ENCODE assay signal across 15 mouse cellular contexts in genomic region chr2:165860962-165861682, GRCm38 (mm10). TPM values are rescaled to one million over a fixed set of nuclear protein-coding genes. Genes with fewer than 3 reads are reported as not detected.
DNase-seq lines count a peak whose midpoint lies in the region; ATAC-seq lines count a peak whose summit lies in the region.
"Had no signal": no experiment of that assay in that cellular context is flagged by ENCODE, and none has a peak within 500 bp of the region (broad histone marks: within the 10 kb centered on the region; RNA-seq: fewer than 3 reads in every experiment).

No protein-coding gene starts in this region.

- no peaks in the 10 kb centered on the region for H3K9me3 ChIP-seq in forebrain, embryonic 12.5 days
- no peaks in the 10 kb centered on the region for H3K9me3 ChIP-seq in forebrain, embryonic 15.5 days
- no peaks in the 10 kb centered on the region for H3K9me3 ChIP-seq in midbrain, embryonic 14.5 days (ENCODE audit: control insufficient read depth, low read length)
- no peaks in the 10 kb centered on the region for H3K9me3 ChIP-seq in midbrain, embryonic 10.5 days (replicated peaks)
- H3K9me3 ChIP-seq in hindbrain, embryonic 12.5 days (replicated peaks) = no peaks in the 10 kb centered on the region
- H3K9me3 ChIP-seq in stomach, embryonic 16.5 days (replicated peaks; ENCODE audit: control insufficient read depth, low read length) = no peaks in the 10 kb centered on the region

- no peak overlapping the region for H3K4me2 ChIP-seq in forebrain, embryonic 12.5 days
- no peak overlapping the region for H3K4me2 ChIP-seq in forebrain, embryonic 15.5 days (replicated peaks)
- no peak overlapping the region for H3K4me2 ChIP-seq in midbrain, embryonic 14.5 days (ENCODE audit: low read length)
- no peak overlapping the region for H3K4me2 ChIP-seq in hindbrain, embryonic 12.5 days (replicated peaks)
- H3K4me2 ChIP-seq in stomach, embryonic 16.5 days (ENCODE audit: low read depth, low read length) = no peak overlapping the region

- no peak for DNase-seq in midbrain, embryonic 14.5 days
- no peak for DNase-seq in midbrain, embryonic 10.5 days (ENCODE audit: low spot score)
- no peak for DNase-seq in gastrocnemius, postnatal 10 days
- no peak for DNase-seq in cerebellum, postnatal 10 days
- DNase-seq: adrenal gland, postnatal 25 days; B cell, adult 2 months; heart, adult 2 months; liver; lung, adult 2 months; thymus, postnatal 25 days had no signal

- H3K36me3 ChIP-seq in forebrain, embryonic 12.5 days (replicated peaks) = peaks cover 16% of the 10 kb centered on the region; the same call in 1 of the 2 replicates
- H3K36me3 ChIP-seq in forebrain, embryonic 15.5 days = no peaks in the 10 kb centered on the region
- H3K36me3 ChIP-seq in midbrain, embryonic 14.5 days (ENCODE audit: control insufficient read depth, insufficient read depth, low read length) = peaks cover 2% of the 10 kb centered on the region; the same call in 1 of the 2 replicates
- peaks cover 53% of the 10 kb centered on the region for H3K36me3 ChIP-seq in midbrain, embryonic 10.5 days
- peaks cover 13% of the 10 kb centered on the region; the same call in 1 of the 2 replicates for H3K36me3 ChIP-seq in hindbrain, embryonic 12.5 days
- H3K36me3 ChIP-seq in stomach, embryonic 16.5 days (ENCODE audit: control insufficient read depth, insufficient read depth, low read length) = no peaks in the 10 kb centered on the region

- 91% methylated on average over 20 of the region's 20 CpGs for WGBS in forebrain, embryonic 12.5 days
- 87% methylated on average over 20 of the region's 20 CpGs for WGBS in forebrain, embryonic 15.5 days
- WGBS in midbrain, embryonic 14.5 days = 93% methylated on average over 20 of the region's 20 CpGs
- WGBS in midbrain, embryonic 10.5 days = 94% methylated on average over 20 of the region's 20 CpGs
- 92% methylated on average over 20 of the region's 20 CpGs for WGBS in hindbrain, embryonic 12.5 days
- 86% methylated on average over 20 of the region's 20 CpGs for WGBS in stomach, embryonic 16.5 days

- no peak for ATAC-seq in forebrain, embryonic 12.5 days (ENCODE audit: low FRiP score)
- no peak; the same call in 1 of the 2 replicates for ATAC-seq in forebrain, embryonic 15.5 days (replicated peaks)
- 0 out of 2 replicates have a peak, but pooled peaks have one; percentile 9 for ATAC-seq in midbrain, embryonic 14.5 days (ENCODE audit: low FRiP score, low TSS enrichment)
- ATAC-seq in hindbrain, embryonic 12.5 days (ENCODE audit: low FRiP score) = no peak; the same call in 1 of the 2 replicates
- ATAC-seq in stomach, embryonic 16.5 days (ENCODE audit: insufficient read depth, low FRiP score) = no peak
- ATAC-seq: intestine, embryonic 16.5 days had no signal

- 0 out of 2 replicates have a peak overlapping the region, but pooled peaks have one; percentile 9 for H3K27ac ChIP-seq in forebrain, embryonic 12.5 days
- no peak overlapping the region for H3K27ac ChIP-seq in forebrain, embryonic 15.5 days (replicated peaks)
- H3K27ac ChIP-seq in midbrain, embryonic 14.5 days (replicated peaks; ENCODE audit: low read depth, low read length) = no peak overlapping the region
- H3K27ac ChIP-seq in midbrain, embryonic 10.5 days (replicated peaks) = no peak overlapping the region
- H3K27ac ChIP-seq in hindbrain, embryonic 12.5 days = peak overlapping the region; percentile 80
- H3K27ac ChIP-seq in stomach, embryonic 16.5 days (ENCODE audit: low read length) = peak overlapping the region; percentile 57

- no peaks in the 10 kb centered on the region for H3K27me3 ChIP-seq in forebrain, embryonic 12.5 days
- no peaks in the 10 kb centered on the region for H3K27me3 ChIP-seq in forebrain, embryonic 15.5 days
- H3K27me3 ChIP-seq in midbrain, embryonic 14.5 days (ENCODE audit: control insufficient read depth, insufficient read depth, low read length) = no peaks in the 10 kb centered on the region
- no peaks in the 10 kb centered on the region for H3K27me3 ChIP-seq in midbrain, embryonic 10.5 days (ENCODE audit: low read depth, poor library complexity, severe bottlenecking)
- no peaks in the 10 kb centered on the region for H3K27me3 ChIP-seq in hindbrain, embryonic 12.5 days
- no peaks in the 10 kb centered on the region for H3K27me3 ChIP-seq in stomach, embryonic 16.5 days (ENCODE audit: control insufficient read depth, insufficient read depth, low read length)

- peaks cover 76% of the 10 kb centered on the region for H3K4me1 ChIP-seq in forebrain, embryonic 12.5 days
- peaks cover 53% of the 10 kb centered on the region for H3K4me1 ChIP-seq in forebrain, embryonic 15.5 days
- H3K4me1 ChIP-seq in midbrain, embryonic 14.5 days (ENCODE audit: control insufficient read depth, insufficient read depth, low read length) = peaks cover 44% of the 10 kb centered on the region
- H3K4me1 ChIP-seq in midbrain, embryonic 10.5 days = peaks cover 84% of the 10 kb centered on the region
- peaks cover 81% of the 10 kb centered on the region for H3K4me1 ChIP-seq in hindbrain, embryonic 12.5 days
- H3K4me1 ChIP-seq in stomach, embryonic 16.5 days (ENCODE audit: control insufficient read depth, insufficient read depth, low read length) = peaks cover 53% of the 10 kb centered on the region

- H3K9ac ChIP-seq in forebrain, embryonic 12.5 days = no peak overlapping the region
- H3K9ac ChIP-seq in forebrain, embryonic 15.5 days (replicated peaks) = no peak overlapping the region
- H3K9ac ChIP-seq in midbrain, embryonic 14.5 days (replicated peaks; ENCODE audit: low read length) = no peak overlapping the region
- H3K9ac ChIP-seq in hindbrain, embryonic 12.5 days = no peak overlapping the region
- H3K9ac ChIP-seq in stomach, embryonic 16.5 days (ENCODE audit: low read length) = no peak overlapping the region

- H3K4me3 ChIP-seq in forebrain, embryonic 12.5 days (replicated peaks) = no peak overlapping the region
- no peak overlapping the region for H3K4me3 ChIP-seq in forebrain, embryonic 15.5 days
- H3K4me3 ChIP-seq in midbrain, embryonic 14.5 days (replicated peaks; ENCODE audit: low read depth, low read length) = no peak overlapping the region
- no peak overlapping the region for H3K4me3 ChIP-seq in midbrain, embryonic 10.5 days
- no peak overlapping the region for H3K4me3 ChIP-seq in hindbrain, embryonic 12.5 days
- no peak overlapping the region for H3K4me3 ChIP-seq in stomach, embryonic 16.5 days (replicated peaks; ENCODE audit: low read length)
- H3K4me3 ChIP-seq: heart, adult 2 months had no signal

RNA-seq across cellular contexts. Expression of gene Zmynd8, which starts 37.7 kb away (rescaled TPM):
- 67.6 and 71.5 TPM in 2 replicates for polyA plus RNA-seq in forebrain, embryonic 12.5 days (2016; fragmentation: Nextera tagmentation; extraction: Ambion mirVana)
- polyA plus RNA-seq in forebrain, embryonic 15.5 days (2015; fragmentation: Nextera tagmentation; extraction: Ambion mirVana) = 81.0 and 85.9 TPM in 2 replicates
- 64.4 and 67.8 TPM in 2 replicates for polyA plus RNA-seq in midbrain, embryonic 14.5 days (2014; fragmentation: Nextera tagmentation; extraction: Ambion mirVana)
- 61.4 and 63.3 TPM in 2 replicates for polyA plus RNA-seq in midbrain, embryonic 10.5 days (2016; fragmentation: Nextera tagmentation; extraction: Ambion mirVana)
- 71.8 and 72.1 TPM in 2 replicates for polyA plus RNA-seq in hindbrain, embryonic 12.5 days (2016; fragmentation: Nextera tagmentation; extraction: Ambion mirVana)
- polyA plus RNA-seq in stomach, embryonic 16.5 days (2015; fragmentation: Nextera tagmentation; extraction: Ambion mirVana) = 45.1 and 45.3 TPM in 2 replicates
- total RNA-seq in gastrocnemius, postnatal 10 days (2021) = 10 to 100 TPM; 29.6 to 30.4 TPM

Comparison
In these comparisons a context has a peak if more than half of its experiments do, and no peak if none do; other contexts are left out.
1. H3K27ac ChIP-seq: peak in forebrain, embryonic 12.5 days (single experiment), hindbrain, embryonic 12.5 days (single experiment) and stomach, embryonic 16.5 days (single experiment); none in forebrain, embryonic 15.5 days (single experiment), midbrain, embryonic 14.5 days (single experiment) and midbrain, embryonic 10.5 days (single experiment).